Mouse (Mus musculus) heart, adult 9 months (tissue): ENCODE results near the gene Catsperb.
"Not testable (repeated sequence)": the region's sequence is repeated elsewhere in the genome, so short reads cannot be mapped to it uniquely, and the experiment has no call there.

Source experiments
- DNase-seq, 2 experiments: peaks; one replicate each; pipeline ENCODE4 v3.0.0; 2022; ENCODE audit warnings: low spot score in 2 of 2

The Catsperb gene

DNA sequence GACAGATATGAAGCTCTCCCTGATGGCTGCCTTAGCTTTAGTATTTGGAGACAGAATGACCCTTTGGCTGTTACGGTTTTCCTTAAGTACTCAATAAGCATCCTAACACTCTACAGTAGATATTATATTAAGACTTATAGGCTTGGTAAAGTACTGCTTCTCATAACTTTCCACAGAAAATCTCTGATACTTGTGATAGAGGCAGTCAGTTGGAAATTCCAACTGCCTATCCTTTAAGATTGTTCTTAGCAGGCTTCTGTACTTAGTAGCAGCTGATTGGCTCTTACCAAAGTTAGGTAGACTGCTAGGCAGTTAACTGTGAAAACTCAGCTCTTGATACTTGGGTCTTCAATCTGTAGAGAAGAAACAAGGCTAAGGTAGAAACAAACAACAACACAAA is at the start of gene Catsperb:
Catsperb (plus strand) TSS at position 301 of the 400 bp plus-strand sequence.
- DNase-seq = not testable (repeated sequence)

DNA sequence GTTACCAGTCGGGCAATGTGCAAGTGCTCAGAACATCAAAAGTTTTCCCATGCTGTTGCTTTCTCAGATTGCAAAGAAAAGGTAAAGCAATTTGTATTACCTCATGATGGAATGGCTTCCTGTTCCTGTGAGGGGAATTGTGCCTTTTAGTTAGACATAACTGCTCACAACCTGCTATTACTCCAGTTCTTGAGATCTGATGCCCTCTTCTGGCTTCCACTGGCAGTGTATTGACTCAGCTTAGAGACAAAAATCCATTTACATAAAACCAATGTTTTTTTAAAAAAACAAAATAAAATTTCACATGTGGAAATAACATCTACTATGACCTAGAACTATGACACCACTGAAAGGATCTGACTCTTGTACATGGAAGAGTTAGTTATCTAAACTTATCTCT is 43.0 kb upstream of the Catsperb start:
- DNase-seq = not testable (repeated sequence)

DNA sequence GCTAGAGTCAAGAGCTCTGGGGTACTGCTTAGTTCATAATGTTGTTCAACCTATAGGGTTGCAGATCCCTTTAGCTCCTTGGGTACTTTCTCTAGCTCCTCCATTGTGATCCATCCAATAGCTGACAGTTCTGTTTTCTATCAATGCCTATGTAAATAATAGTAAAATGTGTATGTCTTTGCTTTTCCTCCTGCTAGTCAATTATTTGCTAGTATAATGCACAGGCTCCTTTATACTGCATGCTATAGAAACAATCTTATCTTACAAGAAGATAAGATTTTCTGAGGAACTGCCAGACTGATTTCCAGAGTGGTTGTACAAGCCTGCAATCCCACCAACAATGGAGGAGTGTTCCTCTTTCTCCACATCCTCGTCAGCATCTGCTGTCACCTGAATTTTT is 23.0 kb upstream of the Catsperb start:
- DNase-seq = not testable (repeated sequence)

DNA sequence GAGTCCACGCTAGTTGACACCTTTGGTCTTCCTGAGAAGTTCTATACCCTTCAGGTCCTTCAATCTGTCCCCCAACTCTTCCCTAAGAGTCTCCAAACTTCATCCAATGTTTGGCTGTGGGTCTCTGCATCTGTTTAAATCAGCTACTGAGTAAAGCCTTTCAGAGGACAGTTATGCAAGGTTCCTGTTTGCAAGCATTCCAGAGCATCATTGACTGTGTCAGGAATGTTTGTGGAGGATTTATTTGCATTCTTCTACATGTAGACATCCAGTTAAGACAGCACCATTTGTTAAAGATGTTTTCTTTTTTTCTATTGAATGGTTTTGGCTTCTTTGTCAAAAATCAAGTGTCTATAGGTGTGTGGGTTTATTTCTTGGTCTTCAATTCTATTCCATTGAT is 21.7 kb downstream of the Catsperb start:
- DNase-seq = no peak

DNA sequence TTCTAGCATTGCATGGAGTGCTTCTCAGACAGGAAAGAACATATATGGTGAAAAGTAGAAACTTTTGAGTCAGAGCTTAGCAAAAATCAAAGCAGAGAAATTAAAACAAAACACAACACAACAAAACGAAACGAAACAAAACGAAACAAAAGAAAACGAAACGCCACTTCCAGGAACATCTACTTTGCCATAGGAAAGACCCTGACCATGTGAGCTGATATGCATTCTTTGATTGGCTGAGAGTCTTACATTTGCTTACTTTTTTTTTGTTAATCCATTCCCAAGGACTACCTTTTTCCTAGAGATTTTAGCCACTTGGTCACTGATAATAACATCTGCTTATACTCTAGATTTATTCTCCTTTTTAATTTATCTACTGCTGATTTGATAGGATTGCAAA is 57.6 kb downstream of the Catsperb start:
- DNase-seq = no peak

DNA sequence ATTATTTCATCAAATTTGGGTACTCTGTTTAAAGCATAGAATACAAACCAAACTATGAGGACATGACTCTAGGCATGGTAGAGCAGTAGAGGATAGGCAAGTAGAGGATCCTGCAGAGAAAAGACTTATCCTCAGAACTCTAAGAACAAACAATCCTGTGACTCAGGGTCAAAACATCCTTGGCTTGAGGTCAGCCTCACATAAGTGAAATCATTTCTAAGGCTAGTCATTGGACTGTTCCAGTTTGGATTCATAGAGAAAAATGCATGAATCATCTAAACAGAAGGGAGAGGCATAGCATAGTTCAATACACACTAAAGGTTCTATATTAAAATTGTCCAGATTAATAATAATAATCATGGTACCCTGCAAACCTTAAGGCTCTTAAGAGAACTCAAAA is 79.1 kb downstream of the Catsperb start:
- DNase-seq = no peak

DNA sequence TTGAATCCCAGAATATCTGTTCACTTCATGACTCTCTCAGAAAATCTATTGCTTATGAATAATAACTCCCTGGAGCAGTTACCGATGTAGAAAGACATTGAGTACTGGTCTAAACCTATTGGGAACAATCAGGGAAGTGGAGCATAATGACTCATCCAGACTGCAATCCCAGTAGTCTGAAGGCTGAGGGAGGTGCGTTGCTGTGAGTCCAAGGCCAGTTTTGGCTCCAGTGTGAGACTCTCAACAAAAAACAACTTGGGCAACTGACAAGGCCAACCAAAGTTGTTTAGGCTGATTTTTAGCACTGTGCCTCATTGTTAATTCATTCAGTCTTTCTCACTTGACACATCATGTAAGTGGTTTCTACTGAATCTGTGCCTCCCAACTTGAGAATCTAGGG is 106.9 kb downstream of the Catsperb start:
- DNase-seq = peak; percentile 12 to 13

DNA sequence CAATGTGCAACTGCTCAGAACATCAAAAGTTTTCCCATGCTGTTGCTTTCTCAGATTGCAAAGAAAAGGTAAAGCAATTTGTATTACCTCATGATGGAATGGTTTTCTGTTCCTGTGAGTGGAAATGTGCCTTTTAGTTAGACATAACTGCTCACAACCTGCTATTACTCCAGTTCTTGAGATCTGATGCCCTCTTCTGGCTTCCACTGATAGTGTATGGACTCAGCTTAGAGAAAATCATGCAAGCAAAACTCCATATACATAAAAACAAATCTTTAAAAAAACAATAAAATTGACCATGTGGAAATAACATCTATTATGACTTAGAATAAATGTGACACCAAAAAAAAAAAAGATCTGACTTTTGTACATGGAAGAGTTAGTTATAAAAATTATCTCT is 202.2 kb downstream of the Catsperb start:
- not testable (repeated sequence) for DNase-seq

DNA sequence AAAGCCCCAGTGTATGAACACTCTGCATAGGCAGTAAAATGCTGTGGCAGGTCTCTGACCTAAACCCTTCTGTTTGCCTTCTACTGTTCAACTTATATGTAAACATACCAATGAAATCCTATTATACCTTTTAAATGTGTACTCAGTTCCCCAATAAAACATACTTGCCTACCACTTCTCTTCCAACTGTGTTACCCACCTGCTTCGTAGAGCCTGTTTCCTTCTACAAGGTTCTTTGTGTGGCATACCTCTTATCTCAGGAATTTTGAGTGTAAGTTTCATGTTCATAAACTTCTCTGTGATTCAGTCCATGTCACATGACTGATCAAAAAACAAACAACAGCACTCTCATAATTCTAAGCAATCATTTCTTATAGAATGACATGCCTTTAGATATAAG is 228.7 kb downstream of the Catsperb start:
- DNase-seq = no peak

DNA sequence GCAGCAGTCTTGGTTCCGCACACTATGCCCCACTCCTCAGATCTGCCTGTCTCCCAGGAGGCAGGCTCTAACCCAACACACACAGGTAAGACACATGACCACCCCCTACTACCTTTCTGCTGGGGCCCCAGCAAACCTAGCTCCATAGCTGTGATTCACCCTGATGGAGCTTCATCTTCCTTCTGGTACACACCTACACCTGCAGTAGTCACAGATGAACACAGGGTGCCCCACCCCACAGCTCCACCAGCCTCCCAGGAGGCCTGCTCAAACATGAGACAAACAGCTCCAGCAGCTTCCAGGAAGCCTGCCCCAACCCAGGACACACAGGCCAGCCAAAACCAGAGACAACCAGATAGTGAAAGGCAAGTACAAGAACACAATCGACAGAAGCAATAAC is 263.0 kb downstream of the Catsperb start:
- no peak for DNase-seq
